Mouse (Mus musculus) embryonic facial prominence, embryonic 15.5 days (tissue): ENCODE measurements around the gene Runx2. TPM values are rescaled to one million over a fixed set of nuclear protein-coding genes. Genes with fewer than 3 reads are reported as not detected.
A peak's percentile ranks its signal among the peaks of the same experiment; 100 is the strongest.

Experiments
- ATAC-seq: fragments of 200-750 bp; cut with Nextera tagmentation; 2 replicates; pipeline ENCODE4 v1.8.0; 2017; ENCODE audit warnings: low read depth, moderate TSS enrichment; ENCODE audit not compliant: insufficient number of reproducible peaks, low FRiP score, low TSS enrichment
- H3K27ac ChIP-seq: fragments of 300-500 bp; sonication (generic); replicated peaks from 2 replicates; pipeline ENCODE4 v1.5.1; 2015; ENCODE audit warnings: mild to moderate bottlenecking, inconsistent platforms
- H3K27me3 ChIP-seq: fragments of 300-500 bp; sonication (generic); 2 replicates; pipeline ENCODE4 v1.6.1; 2015; ENCODE audit warnings: inconsistent platforms
- H3K36me3 ChIP-seq: fragments of 300-500 bp; sonication (generic); 2 replicates; pipeline ENCODE4 v1.6.1; 2015; ENCODE audit warnings: mild to moderate bottlenecking, inconsistent platforms
- H3K4me1 ChIP-seq: fragments of 300-500 bp; sonication (generic); 2 replicates; pipeline ENCODE4 v1.6.1; 2015; ENCODE audit warnings: inconsistent platforms
- H3K4me2 ChIP-seq: fragments of 300-500 bp; sonication (generic); replicated peaks from 2 replicates; pipeline ENCODE4 v1.6.1; 2015; ENCODE audit warnings: mild to moderate bottlenecking, inconsistent platforms
- H3K4me3 ChIP-seq: fragments of 300-500 bp; sonication (generic); replicated peaks from 2 replicates; pipeline ENCODE4 v1.5.1; 2015; ENCODE audit warnings: mild to moderate bottlenecking, inconsistent platforms
- H3K9ac ChIP-seq: fragments of 300-500 bp; sonication (generic); 2 replicates; pipeline ENCODE4 v1.6.1; 2015; ENCODE audit warnings: inconsistent platforms
- H3K9me3 ChIP-seq: fragments of 300-500 bp; sonication (generic); replicated peaks from 2 replicates; pipeline ENCODE4 v1.6.1; 2016; ENCODE audit warnings: inconsistent platforms
- WGBS: fragments of 180-500 bp; shearing (Covaris S2); methylation state at CpG from one replicate; pipeline ENCODE4 v1.1.7; 2015; 5-methylcytosine and 5-hydroxymethylcytosine counted together
- polyA plus RNA-seq: library from polyadenylated mRNA; unstranded; fragments of >200 nt; fragmentation: Nextera tagmentation; extraction: Ambion mirVana; gene quantifications from 2 replicates; pipeline ENCODE4 v1.2.1, GENCODE M21; 2015

Runx2 gene
- polyA plus RNA-seq, 1 experiment from 2014 or later, result 28.5 TPM

DNA sequence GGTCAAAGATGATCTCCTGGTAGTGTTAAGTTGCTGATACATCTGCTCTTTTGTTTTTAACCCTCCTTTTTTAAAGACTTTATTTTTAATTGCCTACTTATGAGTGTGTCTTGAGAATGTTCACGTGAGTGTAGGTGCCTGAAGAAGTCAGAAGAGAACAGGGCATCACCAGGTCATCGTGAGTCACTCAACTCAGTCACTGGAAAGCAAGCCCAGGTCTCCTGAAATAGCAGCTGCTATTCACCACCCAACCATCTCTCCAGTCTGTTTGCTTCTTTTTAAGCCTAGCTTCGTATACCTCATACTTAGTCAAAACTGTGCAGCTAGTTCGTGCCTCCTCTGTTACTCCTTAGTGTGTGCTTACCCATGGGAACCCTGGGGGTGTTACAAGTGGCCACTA is 259.7 kb downstream of the Runx2 start:
- H3K9ac ChIP-seq, result no peak overlapping the region
- no peaks in the 10 kb centered on the region for H3K36me3 ChIP-seq
- no peak overlapping the region for H3K4me2 ChIP-seq
- WGBS, result 86% methylated on average over 4 of the region's 4 CpGs
- no peak overlapping the region for H3K27ac ChIP-seq
- no peaks in the 10 kb centered on the region for H3K27me3 ChIP-seq
- H3K4me3 ChIP-seq, result no peak overlapping the region
- no peak for ATAC-seq
- no peaks in the 10 kb centered on the region for H3K9me3 ChIP-seq
- H3K4me1 ChIP-seq, result peaks cover 3% of the 10 kb centered on the region; the same call in 1 of the 2 replicates

DNA sequence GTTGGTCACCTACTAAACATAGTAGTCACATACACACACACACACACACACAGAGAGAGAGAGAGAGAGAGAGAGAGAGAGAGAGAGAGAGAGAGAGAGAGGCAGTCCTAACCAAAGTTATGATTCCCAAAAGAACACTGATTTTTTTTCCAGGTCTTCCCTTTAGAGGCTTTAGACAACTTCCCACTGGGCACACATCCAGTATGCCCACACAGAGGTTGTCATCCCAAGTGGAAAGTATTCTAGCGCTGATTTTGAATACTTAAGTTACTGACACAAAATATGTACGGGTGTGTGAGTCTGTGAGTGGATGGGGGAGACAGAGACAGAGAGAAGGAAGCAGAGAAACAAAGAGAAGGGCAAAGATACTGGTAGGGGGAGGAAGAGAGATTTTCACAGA is 265.0 kb downstream of the Runx2 start:
- Histone ChIP-seq H3K4me1 (peaks cover 18% of the 10 kb centered on the region), H3K4me3 (no peak overlapping the region), H3K36me3 (no peaks in the 10 kb centered on the region), H3K9ac (no peak overlapping the region), H3K9me3 (no peaks in the 10 kb centered on the region), H3K27me3 (no peaks in the 10 kb centered on the region), H3K27ac (no peak overlapping the region), H3K4me2 (no peak overlapping the region)
- ATAC-seq, result no peak
- 67% methylated on average over 2 of the region's 2 CpGs for WGBS

DNA sequence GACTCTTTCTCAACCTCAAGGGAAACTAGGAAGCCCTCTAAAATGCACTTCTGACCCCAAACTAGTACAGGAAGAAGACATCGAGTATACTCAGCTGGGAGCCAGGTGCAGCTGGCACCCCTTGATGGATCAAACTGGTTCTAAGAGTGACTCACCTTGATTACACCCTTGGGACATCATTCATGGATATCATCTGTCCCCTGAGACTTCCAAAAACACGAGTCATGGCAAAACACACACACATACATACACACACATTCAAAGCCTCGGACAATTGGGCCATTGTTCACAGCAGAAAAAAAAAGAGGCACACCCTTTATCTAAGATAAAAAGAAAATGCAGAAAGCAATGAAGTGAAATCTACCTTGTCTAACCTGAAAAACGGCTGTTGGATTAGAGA is 266.7 kb downstream of the Runx2 start:
- H3K36me3 ChIP-seq, result no peaks in the 10 kb centered on the region
- peaks cover 18% of the 10 kb centered on the region for H3K4me1 ChIP-seq
- WGBS, result 55% methylated on average over 4 of the region's 4 CpGs
- no peak overlapping the region for H3K27ac ChIP-seq
- no peak overlapping the region for H3K9ac ChIP-seq
- peak; percentile 34; the same call in 1 of the 2 replicates for ATAC-seq
- H3K4me2 ChIP-seq, result no peak overlapping the region
- no peak overlapping the region for H3K4me3 ChIP-seq
- no peaks in the 10 kb centered on the region for H3K9me3 ChIP-seq
- no peaks in the 10 kb centered on the region for H3K27me3 ChIP-seq

DNA sequence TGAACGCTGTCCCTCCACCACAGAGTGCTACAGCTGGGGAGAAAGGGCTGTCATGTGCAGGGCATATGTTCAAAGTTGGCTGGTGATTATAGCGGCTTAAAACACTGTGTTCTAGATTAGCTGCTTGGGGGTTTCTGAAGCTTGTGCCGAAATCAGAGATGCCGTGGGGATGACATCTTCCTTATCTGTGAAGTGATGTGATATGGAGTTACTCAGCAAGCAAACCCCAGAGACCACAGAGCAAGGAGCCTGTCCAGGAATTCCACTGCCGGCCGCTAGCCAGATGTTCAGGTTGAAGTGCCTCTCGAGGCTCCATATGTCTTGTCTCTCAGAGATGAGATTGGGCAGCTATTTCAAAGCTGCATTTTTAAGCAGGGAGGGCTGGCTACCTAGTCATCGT is 267.8 kb downstream of the Runx2 start:
- Histone ChIP-seq H3K9me3 (no peaks in the 10 kb centered on the region), H3K4me3 (no peak overlapping the region), H3K9ac (no peak overlapping the region), H3K36me3 (no peaks in the 10 kb centered on the region), H3K27ac (no peak overlapping the region), H3K4me1 (peaks cover 18% of the 10 kb centered on the region), H3K4me2 (no peak overlapping the region), H3K27me3 (no peaks in the 10 kb centered on the region)
- WGBS, result 42% methylated on average over 8 of the region's 8 CpGs
- no peak; the same call in 1 of the 2 replicates for ATAC-seq

DNA sequence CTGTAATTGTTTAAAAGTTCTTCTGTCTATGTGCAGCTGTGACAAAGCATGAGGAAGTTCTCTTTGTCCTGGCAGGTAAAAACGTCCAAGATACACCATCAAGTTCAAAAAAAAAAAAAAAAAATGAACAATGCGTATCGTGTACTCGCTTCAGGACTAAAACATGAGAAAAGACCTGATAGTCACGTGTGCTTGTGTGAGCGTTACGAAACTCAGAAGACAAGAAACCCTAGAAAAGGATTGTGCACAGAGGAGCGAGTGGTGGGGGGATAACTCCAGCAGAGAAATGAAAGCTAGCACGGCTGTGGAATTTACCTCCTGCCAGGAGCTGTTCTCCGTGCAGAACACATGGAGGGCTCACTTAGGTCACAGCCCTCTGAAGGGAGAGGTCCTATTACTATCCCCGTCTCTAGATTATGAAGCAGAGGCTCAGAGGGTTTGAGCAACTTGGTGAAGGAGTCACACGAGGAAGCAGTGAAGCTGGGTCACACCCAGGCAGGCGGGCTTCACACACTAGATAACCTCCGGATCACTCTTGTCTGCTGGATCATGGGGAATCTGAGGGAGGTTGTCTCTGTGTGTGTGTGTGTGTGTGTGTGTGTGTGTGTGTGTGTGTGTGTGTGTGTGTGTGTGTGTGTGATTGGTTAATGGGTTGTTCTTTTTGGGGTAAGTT is 269.3 kb downstream of the Runx2 start:
- ATAC-seq, result no peak
- Histone ChIP-seq H3K4me3 (no peak overlapping the region), H3K27ac (no peak overlapping the region), H3K4me2 (0 out of 2 replicates have a peak overlapping the region, but pooled peaks have one; percentile 4), H3K9ac (no peak overlapping the region), H3K36me3 (no peaks in the 10 kb centered on the region), H3K9me3 (no peaks in the 10 kb centered on the region), H3K4me1 (peaks cover 27% of the 10 kb centered on the region), H3K27me3 (no peaks in the 10 kb centered on the region)
- 33% methylated on average over 14 of the region's 14 CpGs for WGBS

DNA sequence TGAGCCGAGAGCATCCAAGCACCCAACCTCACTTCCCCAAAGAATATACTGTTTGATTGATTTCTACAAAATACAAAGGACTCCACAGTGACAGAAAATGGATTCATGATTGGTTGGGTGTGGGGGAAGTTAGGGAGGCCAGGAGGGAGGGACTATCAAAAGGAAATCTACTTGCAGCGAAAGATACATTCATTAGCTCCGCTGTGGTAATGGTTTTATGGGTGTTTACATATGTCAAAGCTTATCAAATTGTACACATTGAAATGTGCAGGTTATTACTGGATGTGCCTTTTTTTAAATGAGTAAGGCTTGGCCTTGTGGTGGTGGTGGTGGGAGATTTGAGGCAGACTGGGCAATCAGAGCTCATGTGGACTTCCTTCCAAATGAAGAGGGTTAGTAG is 271.9 kb downstream of the Runx2 start:
- ATAC-seq, result no peak
- 87% methylated on average over 3 of the region's 3 CpGs for WGBS
- H3K27ac ChIP-seq, result no peak overlapping the region
- H3K9me3 ChIP-seq, result no peaks in the 10 kb centered on the region
- no peak overlapping the region for H3K9ac ChIP-seq
- H3K27me3 ChIP-seq, result no peaks in the 10 kb centered on the region
- no peak overlapping the region for H3K4me2 ChIP-seq
- H3K36me3 ChIP-seq, result no peaks in the 10 kb centered on the region
- no peak overlapping the region for H3K4me3 ChIP-seq
- H3K4me1 ChIP-seq, result peaks cover 27% of the 10 kb centered on the region

DNA sequence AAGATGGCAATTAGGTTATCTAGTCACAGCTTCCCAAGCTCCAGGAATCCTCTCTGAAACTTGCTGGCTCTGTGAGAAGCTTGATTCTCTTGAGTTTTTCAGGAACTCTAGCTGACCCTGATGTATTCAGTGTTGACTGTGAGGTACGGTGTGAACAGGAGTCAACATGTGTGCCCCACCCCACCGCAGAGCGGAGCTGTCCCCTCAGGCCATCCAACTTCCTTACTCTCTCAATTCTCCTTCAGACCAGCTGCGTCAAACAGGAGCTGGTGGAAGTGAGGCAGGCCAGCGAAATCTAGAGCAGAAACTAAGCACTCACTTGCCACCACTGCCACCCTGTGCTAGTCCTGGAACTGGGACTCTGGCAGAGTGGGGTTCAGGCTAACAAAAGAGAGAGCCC is 273.9 kb downstream of the Runx2 start:
- Histone ChIP-seq H3K27ac (0 out of 2 replicates have a peak overlapping the region, but pooled peaks have one; percentile 34), H3K27me3 (no peaks in the 10 kb centered on the region; the same call in 1 of the 2 replicates), H3K9me3 (no peaks in the 10 kb centered on the region), H3K4me1 (peaks cover 13% of the 10 kb centered on the region), H3K36me3 (no peaks in the 10 kb centered on the region), H3K4me2 (no peak overlapping the region), H3K9ac (no peak overlapping the region), H3K4me3 (no peak overlapping the region)
- ATAC-seq, result no peak
- WGBS, result 12% methylated on average over 5 of the region's 5 CpGs

DNA sequence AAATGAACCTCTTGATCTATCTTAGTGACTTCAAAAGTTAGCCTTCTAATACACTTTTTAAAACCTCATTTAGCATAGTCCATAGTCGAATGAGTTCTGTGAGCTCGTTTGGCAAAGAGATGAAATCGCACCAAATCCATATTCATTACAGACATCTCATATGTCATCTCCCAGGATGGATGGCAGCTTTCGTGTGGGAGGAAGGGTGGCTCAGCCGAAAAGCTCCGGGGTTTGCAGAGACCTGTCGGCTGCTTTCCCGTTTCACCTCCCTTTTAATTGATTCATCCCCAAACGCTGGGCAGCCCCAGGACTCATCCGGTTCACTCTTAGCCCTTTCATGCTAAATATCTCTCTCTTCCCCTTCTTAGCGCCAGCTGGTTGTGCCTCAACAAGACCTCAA is 275.7 kb downstream of the Runx2 start:
- Histone ChIP-seq H3K4me3 (no peak overlapping the region), H3K27ac (no peak overlapping the region), H3K4me2 (no peak overlapping the region), H3K27me3 (no peaks in the 10 kb centered on the region; the same call in 1 of the 2 replicates), H3K36me3 (no peaks in the 10 kb centered on the region), H3K9ac (no peak overlapping the region), H3K4me1 (peaks cover 10% of the 10 kb centered on the region), H3K9me3 (no peaks in the 10 kb centered on the region)
- no peak for ATAC-seq
- 36% methylated on average over 11 of the region's 11 CpGs for WGBS

DNA sequence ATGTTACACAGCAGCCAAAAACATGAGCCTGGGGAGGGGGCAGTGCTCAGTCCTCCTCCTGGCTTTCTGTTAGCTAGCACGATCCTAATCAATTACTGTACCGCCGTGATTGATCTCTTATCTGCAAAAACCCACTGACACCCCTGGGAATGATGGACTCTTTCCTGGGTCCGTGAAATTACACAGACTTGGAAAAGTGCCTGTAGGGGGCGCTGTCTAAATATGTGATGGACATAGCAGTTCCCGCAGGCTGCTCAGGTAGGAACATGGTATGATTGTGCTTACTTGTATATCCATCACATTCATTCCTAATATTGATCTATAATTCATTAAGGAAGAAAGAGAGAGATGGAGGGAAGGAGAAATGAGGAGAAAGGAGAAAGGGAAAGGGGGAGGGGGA is 284.6 kb downstream of the Runx2 start:
- no peak overlapping the region for H3K4me3 ChIP-seq
- no peaks in the 10 kb centered on the region for H3K36me3 ChIP-seq
- H3K9ac ChIP-seq, result no peak overlapping the region
- no peak overlapping the region for H3K4me2 ChIP-seq
- no peaks in the 10 kb centered on the region for H3K9me3 ChIP-seq
- WGBS, result 74% methylated on average over 6 of the region's 6 CpGs
- H3K27ac ChIP-seq, result no peak overlapping the region
- ATAC-seq, result no peak
- H3K27me3 ChIP-seq, result no peaks in the 10 kb centered on the region
- H3K4me1 ChIP-seq, result peaks cover 13% of the 10 kb centered on the region

DNA sequence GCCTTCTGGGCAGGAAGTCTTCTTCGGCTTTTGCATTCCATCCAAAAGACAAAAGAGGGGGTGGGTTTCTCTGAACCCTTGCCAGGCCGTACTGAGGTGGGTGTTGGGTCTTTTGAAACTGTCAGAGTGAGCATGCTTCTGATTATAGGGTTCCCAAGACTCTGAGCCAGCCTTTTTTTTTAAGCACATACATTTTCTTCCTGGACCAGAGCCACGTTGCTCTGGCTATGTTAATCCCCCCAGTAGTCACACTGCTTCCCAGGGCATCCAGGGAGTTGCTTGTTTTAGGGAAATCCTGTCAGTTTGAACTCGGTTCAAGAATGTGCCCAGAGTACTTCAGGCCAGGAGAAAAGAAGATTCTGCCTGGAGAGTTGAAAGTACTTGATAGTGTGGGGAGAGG is 286.0 kb downstream of the Runx2 start:
- Histone ChIP-seq H3K4me2 (no peak overlapping the region), H3K4me1 (peaks cover 13% of the 10 kb centered on the region), H3K36me3 (no peaks in the 10 kb centered on the region), H3K27ac (peak overlapping the region; percentile 58; the same call in 1 of the 2 replicates), H3K9me3 (no peaks in the 10 kb centered on the region), H3K27me3 (no peaks in the 10 kb centered on the region), H3K4me3 (no peak overlapping the region), H3K9ac (no peak overlapping the region)
- ATAC-seq, result no peak
- 13% methylated on average over 4 of the region's 4 CpGs for WGBS

DNA sequence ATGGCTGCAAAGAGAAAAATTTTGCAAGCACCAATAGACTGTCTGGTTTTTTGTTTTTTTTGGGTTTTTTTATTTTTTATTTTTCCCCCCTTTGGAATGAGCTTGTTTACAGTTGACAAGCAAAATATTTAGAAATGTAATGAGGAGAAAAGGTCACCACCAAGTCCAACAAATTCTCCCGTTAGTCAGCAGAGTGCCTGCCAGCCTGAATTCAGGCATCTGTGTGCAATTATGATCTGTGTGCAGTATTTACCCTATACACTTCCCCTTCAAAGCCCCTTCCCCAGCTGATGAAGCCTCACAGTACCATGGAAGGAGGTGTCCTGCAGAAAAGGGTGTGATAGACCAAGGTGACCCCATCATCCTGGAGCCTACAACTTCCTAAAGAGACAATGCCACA is 290.5 kb downstream of the Runx2 start:
- Histone ChIP-seq H3K27ac (no peak overlapping the region), H3K4me3 (no peak overlapping the region), H3K9ac (no peak overlapping the region), H3K9me3 (no peaks in the 10 kb centered on the region), H3K27me3 (no peaks in the 10 kb centered on the region), H3K4me1 (peaks cover 24% of the 10 kb centered on the region), H3K36me3 (no peaks in the 10 kb centered on the region), H3K4me2 (no peak overlapping the region)
- ATAC-seq, result no peak
- whole genome bisulfite sequencing, result 18% methylated on average over 1 of the region's 1 CpGs

DNA sequence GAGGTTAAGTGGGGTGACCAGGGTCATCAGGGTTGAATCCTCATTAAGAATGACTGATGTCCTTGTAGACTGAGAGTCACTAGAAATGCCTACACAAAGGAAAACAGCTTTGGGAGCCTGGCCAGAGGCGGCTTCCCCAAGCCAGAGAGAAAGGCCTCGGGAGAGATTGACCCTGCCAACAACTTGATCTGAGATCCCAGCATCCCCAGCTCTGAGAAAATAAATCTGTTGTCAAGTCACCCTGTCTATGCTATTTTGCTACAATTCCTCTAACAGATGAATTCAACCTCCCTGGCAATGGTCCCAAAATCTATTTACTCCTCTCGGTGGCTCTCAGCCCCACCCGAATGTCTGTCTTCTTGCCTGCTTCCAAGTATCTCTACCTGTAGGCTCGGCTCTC is 291.7 kb downstream of the Runx2 start:
- 48% methylated on average over 5 of the region's 5 CpGs for WGBS

More for the DNA sequence above, 291.7 kb downstream of the Runx2 start:
- Histone ChIP-seq H3K4me1 (peaks cover 13% of the 10 kb centered on the region), H3K9me3 (no peaks in the 10 kb centered on the region), H3K4me2 (no peak overlapping the region), H3K9ac (no peak overlapping the region), H3K36me3 (no peaks in the 10 kb centered on the region), H3K27ac (no peak overlapping the region), H3K27me3 (no peaks in the 10 kb centered on the region), H3K4me3 (no peak overlapping the region)
- ATAC-seq, result no peak
